Mouse (Mus musculus) forebrain, embryonic 16.5 days (tissue): Measurements from ENCODE around the gene Dcaf8. TPM values are rescaled to one million over a fixed set of nuclear protein-coding genes. Genes with fewer than 3 reads are reported as not detected.

Source experiments
- ATAC-seq: fragments of 200-750 bp; cut with Nextera tagmentation; 2 replicates; pipeline ENCODE4 v1.8.0; 2017; ENCODE audit warnings: mild to moderate bottlenecking, moderate library complexity
- H3K27ac ChIP-seq: fragments of 300-500 bp; sonication (generic); 2 replicates; pipeline ENCODE4 v1.5.1; 2014; ENCODE audit warnings: low read length, control low read depth
- H3K27me3 ChIP-seq: fragments of 300-500 bp; sonication (generic); replicated peaks from 2 replicates; pipeline ENCODE4 v1.6.1; 2014; ENCODE audit warnings: low read length; ENCODE audit not compliant: control insufficient read depth, insufficient read depth
- H3K36me3 ChIP-seq: fragments of 300-500 bp; sonication (generic); 2 replicates; pipeline ENCODE4 v1.6.1; 2014; ENCODE audit not compliant: control insufficient read depth, insufficient read depth
- H3K4me1 ChIP-seq: fragments of 300-500 bp; sonication (generic); replicated peaks from 2 replicates; pipeline ENCODE4 v1.6.1; 2014; ENCODE audit warnings: low read length; ENCODE audit not compliant: control insufficient read depth, insufficient read depth
- H3K4me2 ChIP-seq: fragments of 300-500 bp; sonication (generic); 2 replicates; pipeline ENCODE4 v1.6.1; 2014; ENCODE audit warnings: mild to moderate bottlenecking, low read length, control low read depth
- H3K4me3 ChIP-seq: fragments of 300-500 bp; sonication (generic); replicated peaks from 2 replicates; pipeline ENCODE4 v1.5.1; 2014; ENCODE audit warnings: mild to moderate bottlenecking, low read length, control low read depth
- H3K9ac ChIP-seq: fragments of 300-500 bp; sonication (generic); replicated peaks from 2 replicates; pipeline ENCODE4 v1.6.1; 2014; ENCODE audit warnings: low read depth, low read length, control low read depth
- H3K9me3 ChIP-seq: fragments of 300-500 bp; sonication (generic); 2 replicates; pipeline ENCODE4 v1.6.1; 2016; ENCODE audit warnings: low read length; ENCODE audit not compliant: control insufficient read depth
- WGBS: fragments of 180-500 bp; shearing (Covaris S2); extraction: QIAGEN DNeasy Blood & Tissue Kit; methylation state at CpG from one replicate; pipeline ENCODE4 v1.1.7; 2014; 5-methylcytosine and 5-hydroxymethylcytosine counted together
- polyA plus RNA-seq: library from polyadenylated mRNA; unstranded; fragments of >200 nt; fragmentation: Nextera tagmentation; extraction: Ambion mirVana; gene quantifications from 2 replicates; pipeline ENCODE4 v1.2.1, GENCODE M21; 2015

Gene Dcaf8
- polyA plus RNA-seq, 1 experiment from 2014 or later: 106 TPM

DNA sequence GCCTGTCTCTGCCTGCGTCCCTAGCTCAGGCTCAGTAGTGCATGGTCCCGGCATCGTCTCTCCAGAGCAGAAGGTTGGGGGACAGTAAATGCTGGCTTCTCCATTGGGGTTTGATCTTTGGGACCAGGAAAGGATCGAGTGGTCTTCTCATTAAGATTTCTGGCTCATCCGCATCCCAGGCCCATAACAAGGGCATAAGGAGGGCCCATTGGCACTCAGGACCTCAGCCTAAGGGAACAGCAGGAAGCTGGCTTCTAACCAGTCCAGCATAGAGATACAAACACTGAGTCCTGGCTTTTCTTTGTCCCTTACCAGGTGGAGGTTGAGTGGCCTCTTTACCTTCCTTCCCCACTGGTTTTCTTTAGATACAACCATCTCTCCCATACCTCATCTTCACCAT, 50.0 kb downstream of the Dcaf8 start:
- Histone ChIP-seq H3K4me3 (no peak overlapping the region), H3K4me1 (peaks cover 30% of the 10 kb centered on the region), H3K27me3 (no peaks in the 10 kb centered on the region), H3K4me2 (no peak overlapping the region), H3K27ac (peak overlapping the region; percentile 41; the same call in 1 of the 2 replicates), H3K36me3 (peaks cover 24% of the 10 kb centered on the region), H3K9ac (no peak overlapping the region), H3K9me3 (no peaks in the 10 kb centered on the region)
- ATAC-seq: no peak
- 64% methylated on average over 5 of the region's 5 CpGs for WGBS

- no peak overlapping the region for H3K4me3 ChIP-seq
- no peak overlapping the region for H3K4me2 ChIP-seq
- H3K36me3 ChIP-seq: peaks cover 24% of the 10 kb centered on the region
- WGBS: 77% methylated on average over 8 of the region's 8 CpGs
- H3K27ac ChIP-seq: no peak overlapping the region; the same call in 1 of the 2 replicates
- peaks cover 34% of the 10 kb centered on the region for H3K4me1 ChIP-seq
- no peak for ATAC-seq
- H3K9me3 ChIP-seq: no peaks in the 10 kb centered on the region
- no peak overlapping the region for H3K9ac ChIP-seq
- no peaks in the 10 kb centered on the region for H3K27me3 ChIP-seq
These were observed 50.4 kb downstream of the Dcaf8 start for GRCm38 (mm10) chr1:172198316-172198715.

DNA sequence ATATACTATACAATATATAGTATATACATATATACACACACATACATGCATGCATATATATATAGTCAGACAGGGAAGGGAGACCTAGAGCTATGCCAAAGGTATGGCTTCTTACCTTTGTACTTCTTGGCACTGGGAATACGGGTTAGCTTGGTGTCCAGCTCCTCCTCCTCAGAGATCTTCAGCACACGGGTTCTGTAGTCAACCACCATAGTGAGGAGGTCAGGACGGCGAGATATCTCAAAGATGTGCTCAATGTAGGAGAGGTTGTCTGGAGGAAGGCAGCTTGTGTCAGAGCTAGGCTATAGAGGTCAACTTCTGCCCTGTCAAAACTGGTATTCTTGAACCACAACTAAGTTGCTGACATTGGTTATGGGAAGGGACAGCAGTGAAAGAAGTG, 51.1 kb downstream of the Dcaf8 start:
- 85% methylated on average over 4 of the region's 4 CpGs for WGBS
- Histone ChIP-seq H3K9ac (no peak overlapping the region), H3K9me3 (no peaks in the 10 kb centered on the region), H3K4me1 (peaks cover 41% of the 10 kb centered on the region), H3K4me3 (no peak overlapping the region), H3K36me3 (peaks cover 19% of the 10 kb centered on the region), H3K27me3 (no peaks in the 10 kb centered on the region), H3K27ac (no peak overlapping the region), H3K4me2 (no peak overlapping the region)
- ATAC-seq: no peak

- no peaks in the 10 kb centered on the region for H3K9me3 ChIP-seq
- H3K27me3 ChIP-seq: no peaks in the 10 kb centered on the region
- peak overlapping the region; percentile 99 for H3K27ac ChIP-seq
- no peak overlapping the region; the same call in 1 of the 2 replicates for H3K9ac ChIP-seq
- H3K4me2 ChIP-seq: peak overlapping the region; percentile 95
- H3K4me1 ChIP-seq: peaks cover 52% of the 10 kb centered on the region
- H3K36me3 ChIP-seq: peaks cover 13% of the 10 kb centered on the region
- 64% methylated on average over 5 of the region's 5 CpGs for WGBS
- ATAC-seq: no peak
- H3K4me3 ChIP-seq: no peak overlapping the region
These were observed 52.3 kb downstream of the Dcaf8 start for GRCm38 (mm10) chr1:172200161-172200560.

- peak overlapping the region; percentile 26 for H3K4me3 ChIP-seq
- no peaks in the 10 kb centered on the region for H3K9me3 ChIP-seq
- peak overlapping the region; percentile 95 for H3K4me2 ChIP-seq
- WGBS: 4% methylated on average over 6 of the region's 7 CpGs
- ATAC-seq: peak; percentile 77
- H3K4me1 ChIP-seq: peaks cover 59% of the 10 kb centered on the region
- no peaks in the 10 kb centered on the region for H3K27me3 ChIP-seq
- H3K36me3 ChIP-seq: peaks cover 12% of the 10 kb centered on the region
- H3K9ac ChIP-seq: peak overlapping the region; percentile 51
- peak overlapping the region; percentile 99 for H3K27ac ChIP-seq
These were observed 53.1 kb downstream of the Dcaf8 start for GRCm38 (mm10) chr1:172200871-172201447.

DNA sequence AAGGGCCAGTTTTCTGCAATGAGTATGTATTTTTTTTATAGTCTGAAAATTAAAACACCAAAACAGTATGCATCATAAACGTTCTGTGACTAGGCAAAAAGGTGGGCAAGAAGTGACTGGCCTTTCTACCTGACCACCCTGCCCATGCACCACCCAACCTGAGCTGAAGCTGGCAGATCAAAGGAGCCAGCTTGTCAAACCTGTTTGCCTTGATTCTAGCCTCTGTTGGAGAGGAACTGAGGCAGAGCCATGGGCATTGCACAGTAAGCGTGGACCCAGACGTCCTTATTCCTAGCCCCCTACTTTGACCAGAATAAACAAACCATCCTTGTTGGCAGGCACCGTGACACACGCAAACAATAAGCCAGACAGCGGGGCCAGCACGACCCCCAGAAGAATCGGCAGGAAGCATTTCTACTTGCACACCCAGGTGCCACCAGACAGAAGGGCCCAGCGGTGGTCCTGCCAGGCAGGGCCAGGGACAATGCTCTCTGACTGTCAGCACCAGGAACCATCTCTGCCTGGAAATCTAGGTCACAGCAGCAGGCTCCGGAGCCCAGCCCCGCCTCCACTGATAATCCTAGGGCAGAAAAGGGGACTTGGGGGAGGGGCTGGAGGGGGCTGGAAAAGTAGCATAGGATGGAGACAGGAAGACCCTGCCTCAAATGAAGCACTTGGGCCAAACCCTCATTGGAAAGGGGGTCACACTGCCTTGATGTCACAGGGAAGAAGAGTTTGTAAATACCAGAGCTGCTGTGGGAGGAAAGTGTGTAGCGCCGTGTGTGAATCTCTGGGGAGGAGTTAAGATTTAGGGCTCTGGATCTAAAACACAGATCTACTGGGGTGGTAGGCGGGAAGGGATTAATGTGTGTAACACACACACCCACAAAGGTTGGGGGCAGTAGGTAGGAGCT, 54.3 kb downstream of the Dcaf8 start:
- Histone ChIP-seq H3K4me3 (peak overlapping the region; percentile 15), H3K36me3 (peaks cover 3% of the 10 kb centered on the region; the same call in 1 of the 2 replicates), H3K27me3 (no peaks in the 10 kb centered on the region), H3K27ac (peak overlapping the region; percentile 99), H3K4me2 (peak overlapping the region; percentile 95), H3K9me3 (no peaks in the 10 kb centered on the region), H3K9ac (peak overlapping the region; percentile 46), H3K4me1 (peaks cover 65% of the 10 kb centered on the region)
- WGBS: 5% methylated on average over 14 of the region's 14 CpGs
- ATAC-seq: no peak

DNA sequence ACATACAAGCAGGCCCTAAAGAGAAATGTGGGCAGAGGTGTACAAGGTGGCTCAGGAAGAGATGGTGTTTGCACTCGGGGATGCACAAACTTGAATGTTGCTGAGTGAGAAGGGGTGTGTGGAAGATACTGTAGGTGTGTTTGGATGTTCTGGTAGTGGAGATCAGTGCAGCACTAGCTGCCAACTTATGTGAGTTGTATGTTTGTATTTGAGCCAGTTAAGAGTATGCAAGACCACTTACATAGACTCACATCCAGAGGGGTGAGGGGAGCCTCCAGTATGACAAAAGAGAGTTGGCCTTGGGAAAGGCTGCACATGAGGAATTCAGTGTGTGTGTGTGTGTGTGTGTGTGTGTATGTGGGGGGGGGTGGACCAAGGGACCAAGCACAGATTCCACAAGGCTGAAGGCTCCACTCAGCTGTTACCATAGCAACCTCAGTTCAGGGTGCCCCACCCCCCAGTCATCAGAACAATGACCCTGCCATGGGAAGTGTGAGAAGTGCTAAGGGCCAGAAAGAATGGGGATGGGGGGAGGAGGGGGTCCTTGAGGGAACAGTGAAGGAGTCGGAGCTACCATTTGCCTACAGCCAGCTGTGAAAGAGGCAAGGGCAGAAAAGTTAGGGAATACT, 55.1 kb downstream of the Dcaf8 start:
- ATAC-seq: peak; percentile 6; the same call in 1 of the 2 replicates

DNA sequence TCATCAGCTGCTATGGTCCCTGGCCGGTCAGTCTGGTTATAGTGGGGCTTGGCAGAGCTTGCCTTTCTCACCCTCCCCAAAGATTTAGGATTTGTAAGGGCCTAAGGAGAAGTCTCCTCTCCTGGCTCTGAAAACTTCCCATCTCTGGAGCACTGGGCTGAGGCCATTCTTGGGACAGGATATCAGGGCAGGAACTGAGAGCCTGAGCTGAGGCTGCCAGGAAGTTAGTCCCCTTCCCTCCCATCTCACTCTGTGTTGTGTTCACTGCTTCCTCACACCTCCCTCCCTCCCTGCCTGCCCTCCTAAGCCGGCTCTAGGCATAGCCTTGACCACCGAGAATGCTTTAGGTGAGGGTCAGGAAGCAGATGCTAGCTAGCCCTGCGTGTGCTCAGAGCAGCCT, 55.7 kb downstream of the Dcaf8 start:
- Histone ChIP-seq H3K4me1 (peaks cover 70% of the 10 kb centered on the region), H3K9me3 (no peaks in the 10 kb centered on the region), H3K36me3 (no peaks in the 10 kb centered on the region), H3K27ac (peak overlapping the region; percentile 99), H3K4me2 (peak overlapping the region; percentile 95), H3K4me3 (peak overlapping the region; percentile 69), H3K27me3 (no peaks in the 10 kb centered on the region), H3K9ac (no peak overlapping the region)
- WGBS: 3% methylated on average over 4 of the region's 4 CpGs
- ATAC-seq: no peak

More for the DNA sequence above, 55.1 kb downstream of the Dcaf8 start:
- H3K27ac ChIP-seq: peak overlapping the region; percentile 99
- H3K4me1 ChIP-seq: peaks cover 70% of the 10 kb centered on the region
- H3K4me2 ChIP-seq: peak overlapping the region; percentile 95
- no peaks in the 10 kb centered on the region for H3K27me3 ChIP-seq
- no peaks in the 10 kb centered on the region for H3K36me3 ChIP-seq
- no peak overlapping the region; the same call in 1 of the 2 replicates for H3K4me3 ChIP-seq
- H3K9me3 ChIP-seq: no peaks in the 10 kb centered on the region
- 2% methylated on average over 2 of the region's 2 CpGs for WGBS
- H3K9ac ChIP-seq: peak overlapping the region; percentile 46; the same call in 1 of the 2 replicates
